Mouse (Mus musculus): Measurements from ENCODE around the gene Trmt10a.

Gene Trmt10a

DNA sequence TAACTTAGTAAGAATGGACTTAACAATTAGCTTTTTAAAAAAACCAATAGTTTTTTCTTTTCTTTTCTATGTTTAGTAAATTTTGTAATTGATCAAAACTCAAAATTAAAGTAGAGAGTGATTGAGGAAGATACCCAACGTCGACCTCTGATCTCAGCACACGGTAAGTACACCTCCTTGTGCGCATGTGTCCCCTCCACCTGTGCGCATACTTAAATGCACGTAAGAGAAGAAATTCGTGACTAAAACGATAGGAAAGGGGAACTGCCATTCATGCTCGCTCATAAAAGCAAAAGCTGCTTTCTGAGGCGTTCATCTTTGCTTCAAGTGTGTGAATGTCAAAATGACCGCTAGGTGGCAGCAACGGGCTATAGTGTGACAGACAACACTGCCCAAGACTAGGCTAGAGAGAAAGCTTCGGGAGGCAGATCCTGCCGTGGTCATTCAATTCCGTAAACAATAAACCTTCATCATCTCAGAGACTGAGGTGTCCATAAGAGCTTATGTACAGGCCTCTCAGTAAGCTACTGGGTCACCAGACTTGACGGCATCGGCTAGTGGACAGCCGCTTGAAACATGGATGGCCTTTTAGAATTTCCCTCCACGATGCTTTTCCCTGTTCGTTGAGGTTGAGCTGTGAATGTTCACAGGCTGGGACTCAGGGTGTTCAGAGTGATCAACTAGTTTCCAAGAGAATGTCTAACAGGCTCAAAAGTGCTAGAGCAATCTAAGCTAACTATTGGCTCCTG, 54.9 kb downstream of the Trmt10a start:
- peak; percentile 23 to 76 for DNase-seq

DNA sequence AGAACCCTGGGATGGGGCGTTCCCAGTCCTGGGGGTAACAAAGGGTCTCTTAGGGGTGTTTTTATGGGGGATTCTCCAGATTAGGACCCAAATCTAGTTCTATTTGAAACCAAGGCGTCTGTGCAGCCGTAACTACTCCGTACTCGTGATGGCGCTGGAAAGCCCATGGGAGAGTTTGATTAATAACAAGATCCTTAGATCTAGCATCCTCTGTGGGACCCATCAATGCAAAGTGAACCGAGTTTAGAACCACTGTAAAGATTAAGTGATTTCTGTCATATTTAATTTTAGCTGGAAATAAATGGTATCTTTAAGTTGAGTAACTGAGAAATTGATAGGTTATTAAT, 55.4 kb downstream of the Trmt10a start:
- no peak for DNase-seq

DNA sequence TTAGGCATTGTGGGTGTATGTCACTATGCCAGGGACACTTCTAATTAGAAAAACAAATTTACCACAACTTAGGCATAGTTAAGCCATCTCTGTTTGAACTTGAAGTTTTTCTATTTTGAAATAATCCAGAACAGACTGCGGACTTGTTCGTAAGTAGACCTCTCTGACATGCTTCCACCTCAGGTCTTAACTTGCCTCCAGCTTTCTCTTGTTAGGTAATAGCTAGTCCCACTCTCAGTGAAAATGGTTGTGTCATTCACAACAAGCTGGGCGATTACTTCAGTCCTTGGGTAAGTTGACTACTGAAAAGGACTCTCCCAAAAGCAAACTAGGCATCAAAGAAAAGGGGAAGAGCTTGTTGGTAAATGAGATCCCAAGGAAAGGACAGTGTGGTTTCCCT, 65.6 kb downstream of the Trmt10a start:
- DNase-seq, result no peak

Measured in spleen, adult 18-20 months (tissue).